Mouse (Mus musculus) thymus, postnatal 10 days (tissue): ENCODE results near the gene Rps15.
A peak's percentile ranks its signal among the peaks of the same experiment; 100 is the strongest.

Experiments used
- DNase-seq, 2 experiments: peaks; one replicate each; pipeline ENCODE4 v3.0.0; 2021; ENCODE audit warnings: low spot score in 2 of 2

Gene Rps15

GRCm38 (mm10) chr10:80260642-80261584 lies 31.3 kb upstream of the Rps15 start, which contains the start of the genes Gamt and Dazap1:
TSS of gene Gamt (minus strand) at chr10:80261012.
TSS of gene Dazap1 (plus strand) at chr10:80261486.
- DNase-seq, result peak; percentile 79 to 86

- DNase-seq, result peak; percentile 49 to 58
Observed at GRCm38 (mm10) chr10:80261585-80261968, 30.7 kb upstream of the Rps15 start.

GRCm38 (mm10) chr10:80262169-80262568 lies 30.1 kb upstream of the Rps15 start:
- DNase-seq, result no peak

- no peak for DNase-seq
Observed at GRCm38 (mm10) chr10:80262776-80263365, 29.4 kb upstream of the Rps15 start.

GRCm38 (mm10) chr10:80264341-80265148 lies 27.7 kb upstream of the Rps15 start:
- peak; percentile 99 for DNase-seq

GRCm38 (mm10) chr10:80265149-80265486 lies 27.1 kb upstream of the Rps15 start:
- DNase-seq, result no peak

- DNase-seq, result no peak
Observed at GRCm38 (mm10) chr10:80270099-80270498, 22.2 kb upstream of the Rps15 start.

GRCm38 (mm10) chr10:80270734-80271181 lies 21.5 kb upstream of the Rps15 start:
- no peak for DNase-seq

- DNase-seq, result no peak
Observed at GRCm38 (mm10) chr10:80271186-80271843, 20.9 kb upstream of the Rps15 start.

- DNase-seq, result no peak
Observed at GRCm38 (mm10) chr10:80271870-80272585, 20.2 kb upstream of the Rps15 start.

- DNase-seq, result no peak
Observed at GRCm38 (mm10) chr10:80273847-80274246, 18.4 kb upstream of the Rps15 start.

- DNase-seq, result no peak
Observed at GRCm38 (mm10) chr10:80276238-80276637, 16.0 kb upstream of the Rps15 start.

GRCm38 (mm10) chr10:80278390-80278789 lies 13.9 kb upstream of the Rps15 start:
- DNase-seq, result no peak

- DNase-seq, result no peak
Observed at GRCm38 (mm10) chr10:80279273-80279672, 13.0 kb upstream of the Rps15 start.

GRCm38 (mm10) chr10:80281304-80281703 lies 10.9 kb upstream of the Rps15 start:
- DNase-seq, result no peak

GRCm38 (mm10) chr10:80281921-80282371 lies 10.3 kb upstream of the Rps15 start:
- no peak for DNase-seq

GRCm38 (mm10) chr10:80282481-80283441 lies 9.5 kb upstream of the Rps15 start:
- no peak for DNase-seq

- DNase-seq, result no peak
Observed at GRCm38 (mm10) chr10:80285222-80286070, 6.8 kb upstream of the Rps15 start.

- no peak for DNase-seq
Observed at GRCm38 (mm10) chr10:80288097-80288496, 4.2 kb upstream of the Rps15 start.
